Mouse (Mus musculus) heart, postnatal 0 days (tissue): ENCODE measurements around the gene Rfc2. TPM values are rescaled to one million over a fixed set of nuclear protein-coding genes. Genes with fewer than 3 reads are reported as not detected.

Source experiments
- ATAC-seq: fragments of 200-750 bp; cut with Nextera tagmentation; 2 replicates; pipeline ENCODE4 v1.8.0; 2017; ENCODE audit warnings: low read depth, moderate number of reproducible peaks, moderate library complexity; ENCODE audit not compliant: insufficient read depth
- DNase-seq: peaks from one replicate; pipeline ENCODE4 v3.0.0-alpha.2; 2016; ENCODE audit warnings: low spot score
- H3K27ac ChIP-seq: fragments of 300-500 bp; sonication (generic); 2 replicates; pipeline ENCODE4 v1.5.1; 2014; ENCODE audit warnings: low read depth, mild to moderate bottlenecking
- H3K27me3 ChIP-seq: fragments of 300-500 bp; sonication (generic); 2 replicates; pipeline ENCODE4 v1.6.1; 2014; ENCODE audit warnings: low read length, mixed read lengths; ENCODE audit not compliant: control insufficient read depth, insufficient read depth
- H3K36me3 ChIP-seq: fragments of 300-500 bp; sonication (generic); replicated peaks from 2 replicates; pipeline ENCODE4 v1.6.1; 2014; ENCODE audit warnings: low read length, mixed read lengths; ENCODE audit not compliant: control insufficient read depth, insufficient read depth
- H3K4me1 ChIP-seq: fragments of 300-500 bp; sonication (generic); 2 replicates; pipeline ENCODE4 v1.6.1; 2014; ENCODE audit warnings: antibody characterized with exemption; ENCODE audit not compliant: control insufficient read depth, insufficient read depth
- H3K4me2 ChIP-seq: fragments of 300-500 bp; sonication (generic); 2 replicates; pipeline ENCODE4 v1.6.1; 2014; ENCODE audit warnings: low read depth, mild to moderate bottlenecking, low read length, moderate library complexity
- H3K4me3 ChIP-seq: fragments of 300-500 bp; sonication (generic); 2 replicates; pipeline ENCODE4 v1.5.1; 2014; ENCODE audit warnings: low read depth, low read length
- H3K9ac ChIP-seq: fragments of 300-500 bp; sonication (generic); replicated peaks from 2 replicates; pipeline ENCODE4 v1.6.1; 2014; ENCODE audit warnings: low read depth, low read length, mixed read lengths
- H3K9me3 ChIP-seq: fragments of 300-500 bp; sonication (generic); replicated peaks from 2 replicates; pipeline ENCODE4 v1.6.1; 2016; ENCODE audit warnings: low read length; ENCODE audit not compliant: control insufficient read depth
- CTCF ChIP-seq: IDR thresholded peaks from 2 replicates; pipeline ENCODE4 v1.5.1; 2016; ENCODE audit warnings: antibody characterized with exemption, control low read depth, low read depth
- EP300 ChIP-seq: IDR thresholded peaks from 2 replicates; pipeline ENCODE4 v1.6.1; 2016; ENCODE audit warnings: antibody characterized with exemption, low read depth
- WGBS: fragments of 180-500 bp; shearing (Covaris S2); extraction: QIAGEN DNeasy Blood & Tissue Kit; methylation state at CpG from one replicate; pipeline ENCODE4 v1.1.7; 2014; 5-methylcytosine and 5-hydroxymethylcytosine counted together
- polyA plus RNA-seq: library from polyadenylated mRNA; unstranded; fragments of >200 nt; fragmentation: Nextera tagmentation; extraction: Ambion mirVana; gene quantifications from 2 replicates; pipeline ENCODE4 v1.2.1, GENCODE M21; 2015
- total RNA-seq: library from RNA; depleted of rRNA; stranded (reverse); fragments of >200 nt; gene quantifications from 2 replicates; pipeline ENCODE4 v1.2.3, GENCODE M21; 2014; ENCODE audit warnings: low replicate concordance

The Rfc2 gene
- total and polyA plus RNA-seq, 2 experiments from 2014 or later, result 64.6 to 92.1 TPM

DNA sequence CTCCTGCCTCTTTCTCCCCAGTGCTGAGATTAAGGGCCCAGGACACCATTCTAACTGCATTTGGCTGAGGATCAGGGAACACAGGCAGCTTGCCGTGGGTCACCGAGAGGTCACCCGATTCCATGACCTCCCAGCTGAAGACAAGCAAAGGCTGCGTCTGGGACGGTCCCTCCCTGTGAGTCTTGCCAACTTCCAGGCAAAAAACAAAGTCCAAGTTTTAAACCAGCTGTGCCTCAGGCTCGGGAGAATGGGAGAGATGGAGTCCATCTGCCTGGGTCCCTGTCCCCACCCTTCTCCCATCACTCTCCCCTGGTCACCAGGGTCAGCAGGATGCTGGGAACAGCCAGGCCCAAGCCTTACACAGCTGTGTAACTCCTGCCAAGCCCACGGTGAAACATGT lies 39.5 kb upstream of the Rfc2 start:
- DNase-seq, result peak; percentile 39
- Histone ChIP-seq H3K4me2 (no peak overlapping the region), H3K27ac (peak overlapping the region; percentile 89), H3K9me3 (no peaks in the 10 kb centered on the region), H3K4me3 (no peak overlapping the region), H3K4me1 (peaks cover 16% of the 10 kb centered on the region), H3K36me3 (no peaks in the 10 kb centered on the region), H3K9ac (no peak overlapping the region), H3K27me3 (no peaks in the 10 kb centered on the region)
- 28% methylated on average over 7 of the region's 7 CpGs for WGBS
- peak; percentile 47 for ATAC-seq
- TF ChIP-seq CTCF (no peak), EP300 (no peak)

DNA sequence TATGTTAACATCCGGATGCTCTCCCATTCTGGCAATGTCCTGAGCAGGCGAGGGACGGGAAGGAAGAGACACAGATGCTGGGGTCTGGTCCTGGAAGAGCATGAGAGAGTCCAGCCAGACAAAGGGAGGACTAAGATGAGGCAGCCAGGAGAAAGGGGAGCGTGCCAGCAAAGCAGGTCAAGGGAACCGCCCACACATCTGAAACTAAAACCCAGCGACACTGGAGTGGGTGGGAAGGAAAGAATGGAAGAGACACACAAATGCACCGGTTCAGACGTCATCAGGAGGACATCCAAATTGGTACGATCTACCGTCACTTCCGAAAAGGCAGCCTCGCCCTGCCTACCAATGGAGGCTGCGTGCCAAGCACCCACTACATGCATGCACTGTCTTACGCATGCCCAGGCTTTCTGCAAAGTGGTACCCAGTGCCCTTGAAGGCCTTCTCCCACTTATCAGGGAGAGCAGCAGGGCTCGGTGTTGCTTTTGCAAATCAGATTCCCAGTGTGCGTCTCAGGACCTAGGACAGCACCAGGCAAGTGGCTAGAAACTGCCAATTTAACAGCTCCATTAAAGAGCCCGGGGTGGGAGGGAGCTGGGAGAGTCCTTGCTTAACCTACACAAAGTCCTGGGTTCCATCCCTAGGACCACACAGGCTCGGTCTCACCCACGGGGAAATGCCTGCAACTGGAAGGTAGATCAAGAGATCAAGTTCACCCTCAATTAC lies 36.5 kb upstream of the Rfc2 start:
- Histone ChIP-seq H3K36me3 (no peaks in the 10 kb centered on the region), H3K4me2 (0 out of 2 replicates have a peak overlapping the region, but pooled peaks have one; percentile 6), H3K4me3 (no peak overlapping the region), H3K9ac (no peak overlapping the region), H3K27ac (0 out of 2 replicates have a peak overlapping the region, but pooled peaks have one; percentile 20), H3K4me1 (peaks cover 16% of the 10 kb centered on the region), H3K27me3 (no peaks in the 10 kb centered on the region), H3K9me3 (no peaks in the 10 kb centered on the region)
- no peak for DNase-seq
- ATAC-seq, result no peak
- 46% methylated on average over 19 of the region's 19 CpGs for WGBS
- TF ChIP-seq EP300, result no peak
- no peak for TF ChIP-seq CTCF

GRCm38 (mm10) chr5:134545242-134545629 lies 35.9 kb upstream of the Rfc2 start:
- peaks cover 16% of the 10 kb centered on the region for H3K4me1 ChIP-seq
- no peak for ATAC-seq

DNA sequence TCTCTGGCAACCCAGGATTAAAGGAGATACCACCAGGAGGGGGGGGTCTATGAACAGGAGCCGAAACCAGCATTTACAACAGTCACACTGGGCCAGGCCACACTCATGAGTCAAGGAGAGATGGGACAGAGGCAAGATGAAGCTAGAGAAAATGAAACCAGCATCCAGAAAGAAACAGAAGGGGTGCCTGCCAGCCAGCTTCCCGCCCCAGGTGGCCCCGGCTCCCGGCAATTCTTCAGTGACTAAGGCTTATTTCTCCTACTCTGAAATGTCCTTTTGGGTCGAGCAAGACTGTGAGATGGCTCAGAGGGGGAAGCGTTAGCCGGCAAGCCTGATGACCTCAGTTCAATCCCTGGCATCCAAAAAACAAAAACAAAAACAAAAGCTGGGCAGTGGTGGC lies 34.4 kb upstream of the Rfc2 start:
- H3K9me3 ChIP-seq, result no peaks in the 10 kb centered on the region
- ATAC-seq (no peak), DNase-seq (no peak)
- no peak overlapping the region for H3K4me3 ChIP-seq
- H3K27ac ChIP-seq, result no peak overlapping the region
- no peak overlapping the region for H3K9ac ChIP-seq
- TF ChIP-seq EP300 (no peak), CTCF (no peak)
- H3K27me3 ChIP-seq, result 0 out of 2 replicates have a peak, but pooled peaks cover 3% of the 10 kb centered on the region
- peaks cover 8% of the 10 kb centered on the region; the same call in 1 of the 2 replicates for H3K4me1 ChIP-seq
- no peaks in the 10 kb centered on the region for H3K36me3 ChIP-seq
- WGBS, result 79% methylated on average over 7 of the region's 7 CpGs
- H3K4me2 ChIP-seq, result no peak overlapping the region

More at GRCm38 (mm10) chr5:134545242-134545629, 35.9 kb upstream of the Rfc2 start:
- 45% methylated on average over 3 of the region's 3 CpGs for WGBS
- DNase-seq, result no peak
- H3K4me2 ChIP-seq, result no peak overlapping the region
- H3K27ac ChIP-seq, result no peak overlapping the region
- H3K36me3 ChIP-seq, result no peaks in the 10 kb centered on the region
- H3K27me3 ChIP-seq, result no peaks in the 10 kb centered on the region
- H3K9me3 ChIP-seq, result no peaks in the 10 kb centered on the region
- H3K9ac ChIP-seq, result no peak overlapping the region
- TF ChIP-seq EP300, result no peak
- 0 out of 2 replicates have a peak, but pooled peaks have one; percentile 8 for TF ChIP-seq CTCF
- no peak overlapping the region for H3K4me3 ChIP-seq

GRCm38 (mm10) chr5:134548306-134548705 lies 32.9 kb upstream of the Rfc2 start:
- Histone ChIP-seq H3K9ac (no peak overlapping the region), H3K4me3 (no peak overlapping the region), H3K4me1 (0 out of 2 replicates have a peak, but pooled peaks cover 4% of the 10 kb centered on the region), H3K9me3 (no peaks in the 10 kb centered on the region), H3K27ac (no peak overlapping the region), H3K4me2 (no peak overlapping the region), H3K36me3 (no peaks in the 10 kb centered on the region), H3K27me3 (0 out of 2 replicates have a peak, but pooled peaks cover 3% of the 10 kb centered on the region)
- ATAC-seq (no peak), DNase-seq (no peak)
- WGBS, result 40% methylated on average over 5 of the region's 5 CpGs
- TF ChIP-seq EP300 (no peak), CTCF (no peak)
